Mouse (Mus musculus) heart, embryonic 11.5 days (tissue): ENCODE data around the gene Eif1ad. TPM values are rescaled to one million over a fixed set of nuclear protein-coding genes. Genes with fewer than 3 reads are reported as not detected.

Source experiments
- ATAC-seq: fragments of 200-750 bp; cut with Nextera tagmentation; replicated peaks from 2 replicates; pipeline ENCODE4 v1.8.0; 2017; ENCODE audit warnings: moderate library complexity; ENCODE audit not compliant: insufficient number of reproducible peaks, low FRiP score, low TSS enrichment
- H3K27ac ChIP-seq: fragments of 300-500 bp; sonication (generic); 2 replicates; pipeline ENCODE4 v1.5.1; 2014; ENCODE audit warnings: mild to moderate bottlenecking, low read depth, low read length
- H3K27me3 ChIP-seq: fragments of 300-500 bp; sonication (generic); 2 replicates; pipeline ENCODE4 v1.6.1; 2014; ENCODE audit warnings: mild to moderate bottlenecking, low read length, mixed read lengths; ENCODE audit not compliant: control insufficient read depth, insufficient read depth
- H3K36me3 ChIP-seq: fragments of 300-500 bp; sonication (generic); 2 replicates; pipeline ENCODE4 v1.6.1; 2014; ENCODE audit warnings: mild to moderate bottlenecking, low read length, moderate library complexity, mixed read lengths; ENCODE audit not compliant: control insufficient read depth, insufficient read depth
- H3K4me1 ChIP-seq: fragments of 300-500 bp; sonication (generic); 2 replicates; pipeline ENCODE4 v1.6.1; 2014; ENCODE audit warnings: low read length; ENCODE audit not compliant: control insufficient read depth, insufficient read depth
- H3K4me2 ChIP-seq: fragments of 300-500 bp; sonication (generic); 2 replicates; pipeline ENCODE4 v1.6.1; 2014; ENCODE audit warnings: mild to moderate bottlenecking, moderate library complexity
- H3K4me3 ChIP-seq: fragments of 300-500 bp; sonication (generic); 2 replicates; pipeline ENCODE4 v1.5.1; 2014; ENCODE audit warnings: low read depth, low read length
- H3K9ac ChIP-seq: fragments of 300-500 bp; sonication (generic); 2 replicates; pipeline ENCODE4 v1.6.1; 2014; ENCODE audit warnings: mild to moderate bottlenecking, low read depth, low read length, moderate library complexity
- H3K9me3 ChIP-seq: fragments of 300-500 bp; sonication (generic); replicated peaks from 2 replicates; pipeline ENCODE4 v1.6.1; 2016; ENCODE audit warnings: low read length; ENCODE audit not compliant: control insufficient read depth
- WGBS: fragments of 180-500 bp; shearing (Covaris S2); extraction: QIAGEN DNeasy Blood & Tissue Kit; methylation state at CpG from one replicate; pipeline ENCODE4 v1.1.7; 2014; ENCODE audit not compliant: insufficient replicate concordance; 5-methylcytosine and 5-hydroxymethylcytosine counted together
- polyA plus RNA-seq: library from polyadenylated mRNA; unstranded; fragments of >200 nt; fragmentation: Nextera tagmentation; extraction: Ambion mirVana; gene quantifications from 2 replicates; pipeline ENCODE4 v1.2.1, GENCODE M21; 2014

Eif1ad gene
- polyA plus RNA-seq, 1 experiment from 2014 or later = 45.3 TPM

DNA sequence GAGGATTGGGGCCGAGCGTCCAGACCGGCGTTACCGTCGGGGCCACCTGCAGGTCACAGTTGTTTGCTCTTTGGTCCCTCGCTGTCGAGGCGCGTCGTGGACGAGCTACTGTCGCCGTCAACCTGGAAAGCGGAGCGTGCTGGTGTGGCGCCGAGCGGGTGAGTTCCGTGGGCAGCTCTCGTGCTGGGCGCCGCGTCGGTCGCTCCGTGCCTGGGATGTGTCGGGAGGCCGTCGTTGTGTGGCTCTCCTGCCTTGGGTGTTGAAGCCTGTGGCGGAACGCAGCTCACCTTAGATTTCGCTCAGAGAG lies 465 bp downstream of the Eif1ad start, which contains the start of gene Banf1:
TSS of gene Banf1 (minus strand) at position 116 of the 307 bp plus-strand sequence.
- Histone ChIP-seq H3K36me3 (peaks cover 30% of the 10 kb centered on the region), H3K9me3 (no peaks in the 10 kb centered on the region), H3K27ac (peak within 1 kb of the TSS; percentile 93), H3K9ac (peak within 1 kb of the TSS; percentile 83), H3K4me2 (peak within 1 kb of the TSS; percentile 80), H3K27me3 (no peaks in the 10 kb centered on the region), H3K4me3 (peak within 1 kb of the TSS; percentile 98), H3K4me1 (peaks cover 12% of the 10 kb centered on the region)
- ATAC-seq = no peak
- 1% methylated on average over 33 of the region's 33 CpGs for WGBS

DNA sequence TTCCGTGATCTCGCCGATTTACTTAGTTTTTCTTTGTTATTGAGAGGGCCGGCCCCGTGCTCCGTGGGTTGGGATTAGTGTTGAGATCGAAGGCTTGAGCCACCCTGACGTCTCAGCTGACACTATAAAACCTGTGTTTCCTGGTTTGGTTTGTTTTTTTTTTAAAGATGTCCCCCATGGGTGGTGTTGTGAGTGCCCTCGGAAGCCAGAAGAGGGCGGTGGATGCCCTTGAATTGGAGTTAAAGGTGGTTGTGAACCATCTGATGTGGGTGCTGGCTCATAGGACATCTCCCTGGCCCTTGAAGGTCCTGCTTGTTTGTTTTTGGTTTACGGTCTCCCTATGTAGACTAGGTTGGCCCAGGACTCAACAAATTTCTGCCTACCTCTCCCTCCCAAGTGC lies 914 bp downstream of the Eif1ad start:
- peak overlapping the region; percentile 80 for H3K4me2 ChIP-seq
- 10% methylated on average over 11 of the region's 11 CpGs for WGBS
- no peaks in the 10 kb centered on the region for H3K9me3 ChIP-seq
- ATAC-seq = no peak
- peaks cover 31% of the 10 kb centered on the region for H3K36me3 ChIP-seq
- no peaks in the 10 kb centered on the region for H3K27me3 ChIP-seq
- peak overlapping the region; percentile 93 for H3K27ac ChIP-seq
- peaks cover 12% of the 10 kb centered on the region for H3K4me1 ChIP-seq
- H3K9ac ChIP-seq = peak overlapping the region; percentile 83
- peak overlapping the region; percentile 98 for H3K4me3 ChIP-seq

DNA sequence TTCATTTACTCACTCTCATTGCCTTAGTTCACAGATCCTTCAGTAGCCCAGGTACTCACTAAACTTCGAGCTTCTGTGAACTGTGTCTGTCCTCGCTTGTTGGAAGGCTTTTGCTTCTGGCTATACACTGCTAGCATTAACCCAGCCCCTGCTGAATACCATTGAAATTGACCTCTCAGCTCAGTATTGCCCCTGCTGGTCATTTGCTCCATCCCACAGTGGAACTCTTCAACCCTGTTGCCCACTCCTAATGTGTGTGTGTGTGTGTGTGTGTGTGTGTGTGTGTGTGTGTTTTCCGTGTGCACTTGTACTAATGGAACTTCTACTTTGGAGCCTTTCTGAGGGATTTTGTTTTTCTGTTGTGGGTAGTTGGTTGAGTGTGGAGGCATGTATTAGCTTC lies 4.4 kb downstream of the Eif1ad start:
- H3K36me3 ChIP-seq = peaks cover 26% of the 10 kb centered on the region

DNA sequence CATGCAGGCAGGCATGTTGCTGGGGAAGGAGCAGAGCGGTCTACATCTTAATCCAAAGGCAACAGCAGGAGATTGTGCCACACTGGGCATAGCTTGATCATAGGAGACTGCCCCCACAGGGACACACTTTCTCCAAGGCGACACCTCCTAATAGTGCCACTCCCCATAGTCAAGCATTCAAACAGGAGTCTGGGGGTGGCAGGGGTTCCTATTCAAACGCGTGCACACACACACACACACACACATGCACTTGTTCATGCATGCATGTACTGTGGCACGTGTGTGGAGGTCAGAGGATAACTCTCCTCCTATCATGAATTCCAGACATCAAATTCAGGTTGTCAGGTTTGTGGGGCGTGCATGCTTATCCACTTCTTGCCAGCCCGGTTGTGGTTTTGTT lies 6.2 kb downstream of the Eif1ad start:
- 91% methylated on average over 7 of the region's 7 CpGs for WGBS
- Histone ChIP-seq H3K9me3 (no peaks in the 10 kb centered on the region), H3K4me2 (no peak overlapping the region), H3K4me1 (peaks cover 7% of the 10 kb centered on the region), H3K27ac (no peak overlapping the region), H3K9ac (no peak overlapping the region), H3K4me3 (no peak overlapping the region), H3K36me3 (peaks cover 26% of the 10 kb centered on the region), H3K27me3 (no peaks in the 10 kb centered on the region)
- no peak for ATAC-seq

More for the DNA sequence above, 4.4 kb downstream of the Eif1ad start:
- Histone ChIP-seq H3K4me3 (no peak overlapping the region), H3K4me2 (no peak overlapping the region), H3K27ac (no peak overlapping the region), H3K27me3 (no peaks in the 10 kb centered on the region), H3K9me3 (no peaks in the 10 kb centered on the region), H3K4me1 (peaks cover 9% of the 10 kb centered on the region), H3K9ac (no peak overlapping the region)
- 84% methylated on average over 3 of the region's 3 CpGs for WGBS
- ATAC-seq = no peak

DNA sequence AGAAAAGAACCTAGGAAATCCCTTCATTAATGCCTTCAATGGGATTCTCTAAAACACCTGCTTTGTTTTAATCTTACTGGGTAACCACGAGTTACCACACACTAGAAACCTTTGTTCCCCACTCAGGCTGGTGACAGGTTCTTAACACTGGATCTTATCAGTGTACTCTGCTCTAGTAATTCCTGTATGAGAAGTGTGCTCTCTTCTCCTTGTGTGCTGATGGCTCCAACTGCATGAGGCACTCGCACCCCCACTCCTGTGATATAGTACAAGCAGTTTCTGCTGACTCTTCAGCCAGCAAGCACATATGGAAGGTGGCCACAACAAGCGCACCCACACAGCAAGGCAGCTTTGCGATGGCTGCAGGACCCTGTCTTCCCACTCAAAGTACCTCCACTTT lies 7.6 kb downstream of the Eif1ad start:
- WGBS = 73% methylated on average over 4 of the region's 4 CpGs

DNA sequence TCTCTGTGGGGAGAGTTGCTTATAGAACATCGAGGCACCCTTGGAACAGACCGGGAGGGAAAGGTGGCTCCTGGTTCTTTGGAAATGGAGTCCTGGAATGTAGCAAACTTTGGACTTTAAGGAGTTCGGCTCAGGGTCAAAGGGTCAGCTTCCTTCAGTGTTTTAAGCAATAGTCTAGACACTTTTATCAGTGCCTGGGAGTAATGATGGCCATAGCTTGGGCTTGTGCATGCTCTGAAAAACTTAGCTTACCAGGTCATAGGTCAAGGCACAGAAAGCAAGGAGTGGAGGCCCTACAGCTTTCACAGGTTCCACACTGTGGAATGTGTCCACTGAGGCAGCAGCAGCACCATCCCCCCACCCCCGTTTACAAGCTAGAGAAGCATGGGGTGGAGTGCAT lies 8.2 kb downstream of the Eif1ad start:
- no peak overlapping the region for H3K27ac ChIP-seq
- H3K4me3 ChIP-seq = no peak overlapping the region
- H3K27me3 ChIP-seq = no peaks in the 10 kb centered on the region
- no peaks in the 10 kb centered on the region for H3K9me3 ChIP-seq
- H3K4me1 ChIP-seq = no peaks in the 10 kb centered on the region
- peaks cover 33% of the 10 kb centered on the region for H3K36me3 ChIP-seq
- no peak for ATAC-seq
- no peak overlapping the region; the same call in 1 of the 2 replicates for H3K9ac ChIP-seq
- 66% methylated on average over 4 of the region's 4 CpGs for WGBS
- H3K4me2 ChIP-seq = no peak overlapping the region

More for the DNA sequence above, 7.6 kb downstream of the Eif1ad start:
- Histone ChIP-seq H3K27me3 (no peaks in the 10 kb centered on the region), H3K4me2 (no peak overlapping the region), H3K27ac (no peak overlapping the region), H3K4me1 (no peaks in the 10 kb centered on the region), H3K9ac (no peak overlapping the region), H3K36me3 (peaks cover 31% of the 10 kb centered on the region), H3K9me3 (no peaks in the 10 kb centered on the region), H3K4me3 (no peak overlapping the region)
- no peak for ATAC-seq

DNA sequence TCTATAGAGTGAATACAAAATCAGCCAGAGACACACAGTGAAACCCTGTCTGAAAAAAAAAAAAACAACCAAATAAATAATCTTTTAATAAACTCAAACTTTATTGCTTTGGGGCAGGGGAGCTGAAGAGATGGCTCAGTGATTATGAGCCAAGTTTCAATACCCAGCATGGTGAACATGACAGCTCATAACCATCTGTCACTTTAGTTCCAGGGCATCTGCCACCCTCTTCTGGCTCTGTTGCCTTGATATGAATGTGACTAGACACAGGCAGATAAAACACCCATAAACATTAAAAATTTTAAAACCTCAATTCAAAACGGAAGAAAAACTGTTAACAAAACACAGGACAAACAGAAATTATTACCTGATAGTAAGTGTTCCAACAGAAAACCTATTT lies 10.9 kb downstream of the Eif1ad start:
- Histone ChIP-seq H3K9ac (no peak overlapping the region), H3K27ac (no peak overlapping the region), H3K36me3 (peaks cover 37% of the 10 kb centered on the region), H3K4me3 (no peak overlapping the region), H3K27me3 (no peaks in the 10 kb centered on the region), H3K4me2 (no peak overlapping the region), H3K9me3 (no peaks in the 10 kb centered on the region), H3K4me1 (no peaks in the 10 kb centered on the region)
- WGBS = 90% methylated on average over 1 of the region's 1 CpGs
- ATAC-seq = no peak

DNA sequence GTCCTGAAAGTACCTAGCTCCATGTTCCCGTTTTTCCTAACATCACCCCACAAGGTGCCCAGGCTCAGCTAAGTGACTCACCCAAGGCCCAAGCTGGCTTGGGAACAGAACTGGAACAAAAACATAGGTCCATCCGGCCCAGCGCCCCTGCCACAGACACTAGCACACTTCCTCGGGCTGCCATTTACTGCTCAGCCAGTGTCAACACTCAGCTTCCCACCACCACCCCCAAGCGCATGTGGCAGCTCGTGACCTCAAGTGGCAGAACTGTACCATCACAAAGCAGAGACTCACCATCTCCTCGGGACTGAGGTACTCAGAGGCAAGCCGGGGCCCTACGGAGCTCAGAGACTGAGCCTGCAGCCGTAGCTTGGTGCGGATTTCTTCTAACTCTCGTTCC lies 16.8 kb downstream of the Eif1ad start:
- Histone ChIP-seq H3K27ac (no peak overlapping the region), H3K4me3 (no peak overlapping the region), H3K4me1 (peaks cover 13% of the 10 kb centered on the region), H3K36me3 (peaks cover 51% of the 10 kb centered on the region), H3K9ac (no peak overlapping the region), H3K4me2 (no peak overlapping the region), H3K27me3 (no peaks in the 10 kb centered on the region), H3K9me3 (no peaks in the 10 kb centered on the region)
- no peak for ATAC-seq
- WGBS = 90% methylated on average over 12 of the region's 12 CpGs

DNA sequence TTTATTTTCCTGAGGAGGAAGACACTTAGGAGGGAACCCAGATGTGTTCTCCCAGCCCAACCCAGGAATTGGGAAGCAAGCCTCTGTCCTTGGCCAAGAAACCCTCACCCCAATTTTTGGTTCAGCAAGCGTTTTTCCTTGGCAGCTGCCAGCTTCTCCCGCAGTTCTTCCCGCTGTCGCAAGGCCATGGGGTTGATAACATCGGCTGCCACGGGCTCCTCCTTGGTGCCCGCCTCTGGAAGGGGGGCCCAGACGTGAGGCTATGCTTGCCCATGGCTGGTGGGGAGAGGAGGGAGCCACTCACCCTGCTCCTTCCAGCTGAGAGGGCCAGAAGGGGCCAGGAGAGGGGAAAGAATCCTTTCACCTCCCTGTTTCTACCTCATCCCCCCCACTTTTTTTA lies 18.2 kb downstream of the Eif1ad start:
- no peak overlapping the region for H3K4me3 ChIP-seq
- no peaks in the 10 kb centered on the region for H3K9me3 ChIP-seq
- peaks cover 42% of the 10 kb centered on the region for H3K36me3 ChIP-seq
- H3K4me2 ChIP-seq = no peak overlapping the region
- no peak overlapping the region for H3K9ac ChIP-seq
- H3K27me3 ChIP-seq = no peaks in the 10 kb centered on the region
- peaks cover 15% of the 10 kb centered on the region for H3K4me1 ChIP-seq
- no peak for ATAC-seq
- 91% methylated on average over 8 of the region's 8 CpGs for WGBS
- no peak overlapping the region for H3K27ac ChIP-seq
